In the genomic region with DNA sequence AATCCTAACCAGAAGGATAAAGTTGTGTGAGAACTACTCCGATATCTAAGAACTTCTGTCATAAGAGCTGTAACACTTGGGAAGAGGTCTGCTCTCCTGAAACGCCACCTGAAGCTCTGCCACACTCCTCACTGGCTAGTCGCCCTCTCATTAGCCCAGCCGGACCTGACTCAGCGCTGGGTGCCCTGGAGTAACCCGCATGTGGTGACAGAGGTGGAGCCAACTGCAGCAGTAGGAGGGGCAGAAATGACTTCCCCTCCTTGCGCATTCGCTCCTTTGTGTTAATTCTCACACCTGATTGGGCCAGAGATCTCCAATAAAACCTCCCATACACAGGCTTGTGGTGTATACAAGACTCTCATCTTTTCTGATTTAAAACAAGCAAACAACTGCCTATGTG, we compare ENCODE assay signal across 20 mouse cellular contexts. TPM values are rescaled to one million over a fixed set of nuclear protein-coding genes. Genes with fewer than 3 reads are reported as not detected.
DNase-seq lines count a peak whose midpoint lies in the region; ATAC-seq and TF ChIP-seq lines count a peak whose summit lies in the region.
"Had no signal": no experiment of that assay in that cellular context is flagged by ENCODE, and none has a peak within 500 bp of the region (broad histone marks: within the 10 kb centered on the region; RNA-seq: fewer than 3 reads in every experiment).

No protein-coding gene starts in this region.

- no peaks in the 10 kb centered on the region for H3K27me3 ChIP-seq in embryonic facial prominence, embryonic 10.5 days (replicated peaks; ENCODE audit: low read depth, poor library complexity, severe bottlenecking)
- H3K27me3 ChIP-seq in heart, embryonic 12.5 days (replicated peaks) = 0 out of 2 replicates have a peak, but pooled peaks cover 12% of the 10 kb centered on the region
- H3K27me3 ChIP-seq: hindbrain, embryonic 12.5 days had no signal

- H3K4me2 ChIP-seq in heart, embryonic 12.5 days = no peak overlapping the region
- H3K4me2 ChIP-seq: hindbrain, embryonic 12.5 days; limb, embryonic 15.5 days had no signal

- H3K9ac ChIP-seq in heart, embryonic 12.5 days = no peak overlapping the region
- H3K9ac ChIP-seq: hindbrain, embryonic 12.5 days; limb, embryonic 15.5 days had no signal

- 30% methylated on average over 8 of the region's 8 CpGs for WGBS in lung, adult 2 months
- WGBS in embryonic facial prominence, embryonic 10.5 days = 36% methylated on average over 8 of the region's 8 CpGs
- WGBS in heart, embryonic 12.5 days = 40% methylated on average over 8 of the region's 8 CpGs

- no peaks in the 10 kb centered on the region for H3K9me3 ChIP-seq in embryonic facial prominence, embryonic 10.5 days
- 0 out of 2 replicates have a peak, but pooled peaks cover 3% of the 10 kb centered on the region for H3K9me3 ChIP-seq in heart, embryonic 12.5 days (replicated peaks)
- H3K9me3 ChIP-seq: forebrain, embryonic 10.5 days; limb, embryonic 15.5 days; midbrain, embryonic 10.5 days had no signal

- no peak overlapping the region for H3K27ac ChIP-seq in embryonic facial prominence, embryonic 10.5 days (replicated peaks)
- no peak overlapping the region for H3K27ac ChIP-seq in heart, embryonic 12.5 days (ENCODE audit: poor library complexity, severe bottlenecking)
- H3K27ac ChIP-seq: forebrain, embryonic 10.5 days; gastrocnemius, adult 2 months; hindbrain, embryonic 12.5 days; limb, embryonic 15.5 days; midbrain, embryonic 10.5 days had no signal

- no peak for TF ChIP-seq POLR2A in lung, adult 2 months (IDR thresholded peaks at IDR 0.05; ENCODE audit: borderline replicate concordance, extremely low read depth, low read depth, low read length)

- peak; percentile 44; the same call in 1 of the 2 replicates for ATAC-seq in megakaryocyte progenitor cell, adult 5-6 weeks (replicated peaks; ENCODE audit: poor library complexity)
- ATAC-seq in heart, embryonic 12.5 days (ENCODE audit: insufficient number of reproducible peaks, low FRiP score) = no peak
- ATAC-seq: inflammation-experienced regulatory T-cells, adult 6 months had no signal

- H3K4me1 ChIP-seq in lung, adult 2 months (ENCODE audit: control insufficient read depth, insufficient read depth, low read length) = no peaks in the 10 kb centered on the region
- H3K4me1 ChIP-seq in embryonic facial prominence, embryonic 10.5 days = 0 out of 2 replicates have a peak, but pooled peaks cover 2% of the 10 kb centered on the region
- no peaks in the 10 kb centered on the region for H3K4me1 ChIP-seq in heart, embryonic 12.5 days (replicated peaks)
- H3K4me1 ChIP-seq: hindbrain, embryonic 12.5 days; limb, embryonic 15.5 days had no signal

- peak; percentile 7 for DNase-seq in lung, postnatal 36 days
- no peak for DNase-seq in lung, adult 2 months
- DNase-seq in ZHBTc4 (ENCODE audit: low read depth, low spot score) = peak; percentile 9
- peak; percentile 15 for DNase-seq in embryonic facial prominence, embryonic 10.5 days (ENCODE audit: low spot score)
- no peak for DNase-seq in ovary, adult 18-20 months (ENCODE audit: low spot score)
- no peak for DNase-seq in adrenal gland, adult 18-20 months (ENCODE audit: low spot score in 2 of 2)
- DNase-seq: adrenal gland, postnatal 10 days; cerebellum, adult 9-10 months; gastrocnemius, adult 2 months; heart, postnatal 10 days; kidney, adult 9 months; lung, postnatal 14 days had no signal

- no peak overlapping the region for H3K4me3 ChIP-seq in lung, adult 2 months (replicated peaks; ENCODE audit: extremely low read depth, low read depth, low read length)
- no peak overlapping the region for H3K4me3 ChIP-seq in embryonic facial prominence, embryonic 10.5 days
- H3K4me3 ChIP-seq in heart, embryonic 12.5 days = no peak overlapping the region
- H3K4me3 ChIP-seq: forebrain, embryonic 10.5 days; gastrocnemius, adult 2 months; hindbrain, embryonic 12.5 days; limb, embryonic 15.5 days; midbrain, embryonic 10.5 days had no signal

- TF ChIP-seq CTCF in lung, adult 2 months (IDR thresholded peaks at IDR 0.05; ENCODE audit: insufficient read depth, low read length) = no peak

- H3K36me3 ChIP-seq in embryonic facial prominence, embryonic 10.5 days (replicated peaks) = no peaks in the 10 kb centered on the region
- H3K36me3 ChIP-seq in heart, embryonic 12.5 days = no peaks in the 10 kb centered on the region
- H3K36me3 ChIP-seq: forebrain, embryonic 10.5 days; hindbrain, embryonic 12.5 days; limb, embryonic 15.5 days; midbrain, embryonic 10.5 days had no signal

RNA-seq across cellular contexts. Expression of gene Myo16, which starts 14.2 kb away (rescaled TPM):
- 0.26 and 0.27 TPM in 2 replicates for polyA plus RNA-seq in lung, adult 2 months (2012; rRNA removed)
- 0.97 and 1.1 TPM in 2 replicates for polyA plus RNA-seq in embryonic facial prominence, embryonic 10.5 days (2016; fragmentation: Nextera tagmentation; extraction: Ambion mirVana)
- total RNA-seq in megakaryocyte progenitor cell, adult 5-6 weeks (2015) = not detected in 2 replicates
- total RNA-seq in megakaryocyte progenitor cell, adult 5-6 weeks (2017) = 0.07 TPM in 1 of 2 replicates, not detected in the other
- polyA plus RNA-seq in heart, embryonic 12.5 days (2016; fragmentation: Nextera tagmentation; extraction: Ambion mirVana) = 1.4 and 1.5 TPM in 2 replicates
- total RNA-seq in adrenal gland, adult 18-20 months (2021) = under 1 TPM in 1 of 2 experiments, not detected in 1; 0.06 TPM
- polyA plus RNA-seq: inflammation-experienced regulatory T-cells, adult 6 months; small intestine, adult 2 months had no signal

Comparison
In these comparisons a context has a peak if more than half of its experiments do, and no peak if none do; other contexts are left out.
1. DNase-seq: peak in lung, postnatal 36 days (single experiment), ZHBTc4 (single experiment) and embryonic facial prominence, embryonic 10.5 days (single experiment); none in lung, adult 2 months (single experiment), ovary, adult 18-20 months (single experiment) and adrenal gland, adult 18-20 months (0 of 2).